Mouse (Mus musculus) midbrain, embryonic 14.5 days (tissue): ENCODE results near the gene Mzt1. TPM values are rescaled to one million over a fixed set of nuclear protein-coding genes. Genes with fewer than 3 reads are reported as not detected.

ENCODE experiments used
- ATAC-seq: fragments of 200-750 bp; cut with Nextera tagmentation; 2 replicates; pipeline ENCODE4 v1.8.0; 2017; ENCODE audit warnings: moderate number of reproducible peaks, moderate library complexity; ENCODE audit not compliant: low FRiP score, low TSS enrichment
- DNase-seq: peaks from one replicate; pipeline ENCODE4 v3.0.0-alpha.2; 2015
- H3K27ac ChIP-seq: fragments of 300-500 bp; sonication (generic); replicated peaks from 2 replicates; pipeline ENCODE4 v1.5.1; 2014; ENCODE audit warnings: mild to moderate bottlenecking, low read depth, low read length, moderate library complexity
- H3K27me3 ChIP-seq: fragments of 300-500 bp; sonication (generic); 2 replicates; pipeline ENCODE4 v1.6.1; 2014; ENCODE audit warnings: low read length, control low read depth, mixed read lengths; ENCODE audit not compliant: control insufficient read depth, insufficient read depth
- H3K36me3 ChIP-seq: fragments of 300-500 bp; sonication (generic); 2 replicates; pipeline ENCODE4 v1.6.1; 2014; ENCODE audit warnings: low read length, control low read depth; ENCODE audit not compliant: control insufficient read depth, insufficient read depth
- H3K4me1 ChIP-seq: fragments of 300-500 bp; sonication (generic); 2 replicates; pipeline ENCODE4 v1.6.1; 2014; ENCODE audit warnings: mild to moderate bottlenecking, antibody characterized with exemption, low read length, control low read depth; ENCODE audit not compliant: control insufficient read depth, insufficient read depth
- H3K4me2 ChIP-seq: fragments of 300-500 bp; sonication (generic); 2 replicates; pipeline ENCODE4 v1.6.1; 2014; ENCODE audit warnings: mild to moderate bottlenecking, low read length, moderate library complexity
- H3K4me3 ChIP-seq: fragments of 300-500 bp; sonication (generic); replicated peaks from 2 replicates; pipeline ENCODE4 v1.5.1; 2014; ENCODE audit warnings: low read depth, low read length
- H3K9ac ChIP-seq: fragments of 300-500 bp; sonication (generic); replicated peaks from 2 replicates; pipeline ENCODE4 v1.6.1; 2014; ENCODE audit warnings: mild to moderate bottlenecking, low read length, moderate library complexity
- H3K9me3 ChIP-seq: fragments of 300-500 bp; sonication (generic); 2 replicates; pipeline ENCODE4 v1.6.1; 2016; ENCODE audit warnings: low read length, control low read depth, mixed read lengths; ENCODE audit not compliant: control insufficient read depth
- WGBS: fragments of 180-500 bp; shearing (Covaris S2); extraction: QIAGEN DNeasy Blood & Tissue Kit; methylation state at CpG from one replicate; pipeline ENCODE4 v1.1.7; 2014; 5-methylcytosine and 5-hydroxymethylcytosine counted together
- polyA plus RNA-seq: library from polyadenylated mRNA; unstranded; fragments of >200 nt; fragmentation: Nextera tagmentation; extraction: Ambion mirVana; gene quantifications from 2 replicates; pipeline ENCODE4 v1.2.1, GENCODE M21; 2014

Gene Mzt1
- 108 and 112 TPM in 2 replicates for polyA plus RNA-seq

DNA sequence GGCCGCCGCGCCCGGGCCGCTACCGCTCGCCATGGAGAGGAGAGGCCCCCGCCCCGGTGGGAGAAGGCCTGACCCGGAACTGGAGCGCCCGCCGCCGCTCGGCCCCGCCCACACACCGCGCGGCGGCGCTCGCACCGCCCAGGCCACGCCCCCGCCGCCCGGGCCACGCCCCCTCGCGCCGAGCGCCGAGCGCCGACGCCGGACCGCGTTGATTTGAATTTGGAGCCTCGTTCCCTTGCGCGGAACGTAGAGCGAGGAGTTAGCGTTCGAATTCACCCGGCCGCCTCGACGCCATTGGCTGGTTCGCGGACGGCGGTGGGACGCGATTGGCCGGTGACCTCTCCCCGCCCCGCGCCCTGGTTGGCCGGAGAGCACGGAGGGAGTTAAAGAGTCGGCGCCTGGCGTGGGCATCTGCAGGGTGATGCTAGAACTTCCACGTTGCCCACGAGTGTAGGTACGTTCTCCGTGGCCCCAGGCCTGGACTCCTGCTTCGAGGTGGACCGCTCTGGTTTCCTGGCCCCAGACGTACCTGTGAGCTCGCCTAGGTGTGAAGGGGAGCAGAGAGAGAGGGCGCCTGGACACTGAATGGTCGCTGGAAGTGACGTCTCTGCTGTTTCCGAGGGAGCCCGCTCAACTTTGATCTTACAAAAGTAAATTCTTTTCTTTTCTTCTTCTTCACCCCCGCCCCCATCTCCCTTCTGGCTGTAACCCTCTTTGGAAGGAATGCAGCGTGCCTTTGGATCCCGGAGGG lies at the start of gene Mzt1, which contains the start of gene Bora:
Mzt1 (minus strand) TSS at position 104 of the 751 bp plus-strand sequence.
Bora (plus strand) TSS at position 192 of the 751 bp plus-strand sequence.
- ATAC-seq (peak; percentile 97), DNase-seq (peak; percentile 96)
- Histone ChIP-seq H3K27ac (peak within 1 kb of the TSS; percentile 84), H3K4me3 (peak within 1 kb of the TSS; percentile 99), H3K27me3 (no peaks in the 10 kb centered on the region), H3K4me2 (peak within 1 kb of the TSS; percentile 79), H3K9ac (peak within 1 kb of the TSS; percentile 94), H3K9me3 (no peaks in the 10 kb centered on the region), H3K4me1 (peaks cover 22% of the 10 kb centered on the region), H3K36me3 (0 out of 2 replicates have a peak, but pooled peaks cover 3% of the 10 kb centered on the region)
- 1% methylated on average over 77 of the region's 81 CpGs for WGBS

GRCm38 (mm10) chr14:99088947-99089346 lies 43.0 kb upstream of the Mzt1 start:
- 94% methylated on average over 7 of the region's 7 CpGs for WGBS
- Histone ChIP-seq H3K4me2 (no peak overlapping the region), H3K9ac (no peak overlapping the region), H3K4me1 (no peaks in the 10 kb centered on the region), H3K27ac (no peak overlapping the region), H3K4me3 (no peak overlapping the region), H3K9me3 (no peaks in the 10 kb centered on the region), H3K36me3 (peaks cover 75% of the 10 kb centered on the region), H3K27me3 (no peaks in the 10 kb centered on the region)
- DNase-seq = no peak
- no peak for ATAC-seq

GRCm38 (mm10) chr14:99071146-99071545 lies 25.2 kb upstream of the Mzt1 start:
- no peak overlapping the region for H3K27ac ChIP-seq
- H3K36me3 ChIP-seq = peaks cover 20% of the 10 kb centered on the region
- no peak overlapping the region for H3K4me2 ChIP-seq
- H3K27me3 ChIP-seq = no peaks in the 10 kb centered on the region
- no peaks in the 10 kb centered on the region for H3K9me3 ChIP-seq
- H3K9ac ChIP-seq = no peak overlapping the region
- DNase-seq = no peak
- H3K4me3 ChIP-seq = no peak overlapping the region
- ATAC-seq = no peak
- 88% methylated on average over 4 of the region's 4 CpGs for WGBS
- no peaks in the 10 kb centered on the region for H3K4me1 ChIP-seq

- no peak overlapping the region for H3K4me3 ChIP-seq
- no peak overlapping the region for H3K9ac ChIP-seq
- H3K4me2 ChIP-seq = no peak overlapping the region
- WGBS = 96% methylated on average over 2 of the region's 2 CpGs
- H3K4me1 ChIP-seq = no peaks in the 10 kb centered on the region
- H3K9me3 ChIP-seq = no peaks in the 10 kb centered on the region
- peaks cover 18% of the 10 kb centered on the region for H3K36me3 ChIP-seq
- DNase-seq (no peak), ATAC-seq (no peak)
- no peak overlapping the region for H3K27ac ChIP-seq
- H3K27me3 ChIP-seq = no peaks in the 10 kb centered on the region
Measured at GRCm38 (mm10) chr14:99063091-99063490, 17.2 kb upstream of the Mzt1 start.

DNA sequence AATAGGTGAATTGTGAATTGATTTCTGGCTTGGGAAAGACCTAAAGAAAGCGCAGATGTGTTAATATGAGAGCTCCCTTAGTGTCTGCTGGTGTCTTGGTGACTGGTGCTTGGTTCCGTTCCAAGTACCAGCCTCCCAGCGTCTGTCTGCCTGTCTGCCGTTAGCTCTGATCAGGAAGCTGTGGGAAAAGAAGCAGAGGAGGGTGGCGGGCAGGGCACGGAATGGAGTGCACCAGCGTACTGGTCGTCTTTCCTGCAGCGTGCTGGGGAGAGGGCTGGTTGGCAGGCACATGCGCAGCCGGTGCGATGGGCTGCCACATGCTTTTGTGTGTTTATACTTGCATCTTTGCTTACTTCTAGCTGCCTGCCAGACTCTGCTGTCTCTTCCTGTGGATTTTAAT lies 14.7 kb upstream of the Mzt1 start:
- Histone ChIP-seq H3K36me3 (peaks cover 20% of the 10 kb centered on the region), H3K4me1 (no peaks in the 10 kb centered on the region), H3K9me3 (no peaks in the 10 kb centered on the region), H3K4me2 (no peak overlapping the region), H3K9ac (no peak overlapping the region), H3K27me3 (no peaks in the 10 kb centered on the region), H3K4me3 (no peak overlapping the region), H3K27ac (no peak overlapping the region)
- 94% methylated on average over 12 of the region's 12 CpGs for WGBS
- DNase-seq (no peak), ATAC-seq (no peak)

GRCm38 (mm10) chr14:99058959-99059586 lies 13.1 kb upstream of the Mzt1 start:
- Histone ChIP-seq H3K4me2 (no peak overlapping the region), H3K4me1 (no peaks in the 10 kb centered on the region), H3K36me3 (peaks cover 20% of the 10 kb centered on the region), H3K27me3 (no peaks in the 10 kb centered on the region), H3K9me3 (no peaks in the 10 kb centered on the region), H3K9ac (no peak overlapping the region), H3K27ac (no peak overlapping the region), H3K4me3 (no peak overlapping the region)
- no peak for ATAC-seq
- 90% methylated on average over 7 of the region's 7 CpGs for WGBS
- DNase-seq = no peak

DNA sequence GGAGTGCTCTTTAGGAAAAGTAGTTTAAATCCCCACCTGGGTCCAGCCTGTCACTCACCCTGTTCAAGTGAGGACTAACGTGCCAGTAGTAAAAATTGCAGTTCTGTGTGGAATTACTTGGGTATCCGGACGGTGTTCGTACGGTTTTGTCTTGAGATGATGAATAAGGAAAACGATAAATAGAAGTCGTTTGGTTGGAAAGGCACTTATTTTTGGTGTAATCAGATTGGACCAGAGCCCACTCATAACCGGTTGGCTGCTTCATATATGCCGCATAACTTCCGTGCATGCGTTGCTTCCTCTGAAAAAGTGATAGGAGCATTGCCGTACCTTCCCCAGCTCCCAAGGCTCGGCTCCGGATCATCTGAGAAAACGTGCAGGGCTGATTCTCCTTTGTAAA lies 848 bp upstream of the Mzt1 start:
- WGBS = under 1% methylated on average over 15 of the region's 15 CpGs
- no peak overlapping the region; the same call in 1 of the 2 replicates for H3K9ac ChIP-seq
- ATAC-seq (peak; percentile 7; the same call in 1 of the 2 replicates), DNase-seq (no peak)
- peaks cover 22% of the 10 kb centered on the region for H3K4me1 ChIP-seq
- H3K9me3 ChIP-seq = no peaks in the 10 kb centered on the region
- H3K36me3 ChIP-seq = 0 out of 2 replicates have a peak, but pooled peaks cover 3% of the 10 kb centered on the region
- no peaks in the 10 kb centered on the region for H3K27me3 ChIP-seq
- H3K27ac ChIP-seq = no peak overlapping the region
- peak overlapping the region; percentile 79 for H3K4me2 ChIP-seq
- peak overlapping the region; percentile 99 for H3K4me3 ChIP-seq

DNA sequence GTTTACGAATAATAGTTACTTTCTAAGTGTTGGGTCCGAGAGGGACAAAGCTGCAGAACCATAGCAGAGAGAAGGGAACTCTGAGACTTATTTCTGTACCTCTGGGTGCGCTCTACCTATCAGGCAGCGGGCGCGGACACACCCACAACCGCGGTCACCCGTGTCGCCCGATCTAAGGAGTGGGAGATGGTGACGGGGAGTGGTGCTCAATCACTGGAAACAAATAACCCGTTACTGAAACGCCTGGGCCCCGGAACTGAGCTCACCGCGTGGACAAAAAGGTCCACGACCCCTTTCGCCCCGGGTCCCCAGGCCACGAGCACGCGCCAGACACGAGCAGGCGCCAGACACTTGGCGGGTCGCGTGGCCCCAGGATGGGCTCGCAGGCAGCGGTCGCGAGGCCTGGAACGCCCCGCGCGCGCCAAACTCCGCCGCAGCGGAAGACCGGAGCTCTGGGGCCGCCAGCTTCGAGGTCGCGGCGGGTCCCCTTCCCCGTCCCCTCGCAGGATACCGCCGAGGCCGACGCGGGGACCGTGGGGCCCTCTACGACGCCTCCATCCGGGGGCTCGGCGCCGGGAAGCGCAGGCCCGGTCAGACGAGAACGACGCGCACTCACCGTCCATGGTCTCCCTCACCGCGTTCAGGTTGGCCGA lies 430 bp downstream of the Mzt1 start:
- peak; percentile 31 for ATAC-seq
- under 1% methylated on average over 70 of the region's 70 CpGs for WGBS
- peak overlapping the region; percentile 99 for H3K4me3 ChIP-seq
- H3K9ac ChIP-seq = peak overlapping the region; percentile 94
- 0 out of 2 replicates have a peak, but pooled peaks cover 3% of the 10 kb centered on the region for H3K36me3 ChIP-seq
- peak overlapping the region; percentile 84 for H3K27ac ChIP-seq
- peaks cover 22% of the 10 kb centered on the region for H3K4me1 ChIP-seq
- no peak for DNase-seq
- peak overlapping the region; percentile 79 for H3K4me2 ChIP-seq
- no peaks in the 10 kb centered on the region for H3K27me3 ChIP-seq
- H3K9me3 ChIP-seq = no peaks in the 10 kb centered on the region
